22 mouse cellular contexts compared by ENCODE assay signal in genomic region chr2:76621724-76622123, GRCm38 (mm10). TPM values are rescaled to one million over a fixed set of nuclear protein-coding genes. Genes with fewer than 3 reads are reported as not detected.
"Had no signal": no experiment of that assay in that cellular context is flagged by ENCODE, and none has a peak within 500 bp of the region (broad histone marks: within the 10 kb centered on the region; RNA-seq: fewer than 3 reads in every experiment).

No protein-coding gene starts in this region.

- H3K27me3 ChIP-seq: limb, embryonic 13.5 days; liver, embryonic 12.5 days; liver, embryonic 15.5 days; lung, embryonic 15.5 days; megakaryocyte, embryonic 14.5 days; midbrain, embryonic 13.5 days; neural tube, embryonic 13.5 days had no signal

- H3K9ac ChIP-seq: limb, embryonic 13.5 days; liver, embryonic 12.5 days; liver, embryonic 15.5 days; lung, embryonic 15.5 days; midbrain, embryonic 13.5 days; neural tube, embryonic 13.5 days had no signal

- H3K27ac ChIP-seq: layer of hippocampus, adult 2 months; limb, embryonic 10.5 days; limb, embryonic 13.5 days; liver, embryonic 12.5 days; liver, embryonic 15.5 days; lung, embryonic 15.5 days; midbrain, embryonic 10.5 days; midbrain, embryonic 13.5 days; neural tube, embryonic 13.5 days had no signal

- ATAC-seq: liver, embryonic 12.5 days; midbrain, embryonic 13.5 days; midbrain, embryonic 16.5 days had no signal

- H3K9me3 ChIP-seq: limb, embryonic 10.5 days; liver, embryonic 15.5 days; lung, embryonic 15.5 days had no signal

- H3K4me1 ChIP-seq: limb, embryonic 13.5 days; liver, embryonic 15.5 days; lung, embryonic 15.5 days; megakaryocyte, embryonic 14.5 days; midbrain, embryonic 10.5 days; midbrain, embryonic 13.5 days; neural tube, embryonic 13.5 days had no signal

- DNase-seq: kidney, adult 8-10 months; kidney, postnatal 25 days; layer of hippocampus, adult 9-11 months; liver; lung, adult 18-20 months; lung, postnatal 10 days; lung, postnatal 36 days; thymus, adult 18-20 months; thymus, postnatal 36 days had no signal

- H3K4me2 ChIP-seq: limb, embryonic 13.5 days; liver, embryonic 12.5 days; liver, embryonic 15.5 days; lung, embryonic 15.5 days; midbrain, embryonic 13.5 days; neural tube, embryonic 13.5 days had no signal

- H3K4me3 ChIP-seq: layer of hippocampus, adult 2 months; limb, embryonic 10.5 days; limb, embryonic 13.5 days; liver, embryonic 12.5 days; liver, embryonic 15.5 days; lung, embryonic 15.5 days; megakaryocyte, embryonic 14.5 days; midbrain, embryonic 10.5 days; midbrain, embryonic 13.5 days; myocyte; neural tube, embryonic 13.5 days had no signal

RNA-seq across cellular contexts. Expression of gene Pjvk, which starts 26.6 kb away (rescaled TPM):
- polyA plus RNA-seq: large intestine, adult 2 months; liver, embryonic 12.5 days; liver, embryonic 15.5 days had no signal
